Mouse (Mus musculus): ENCODE results near the gene Ms4a1. TPM values are rescaled to one million over a fixed set of nuclear protein-coding genes. Genes with fewer than 3 reads are reported as not detected.

Gene Ms4a1
- 0.60 and 1.1 TPM in 2 replicates for polyA plus RNA-seq (2015; fragmentation: Nextera tagmentation; extraction: Ambion mirVana)

DNA sequence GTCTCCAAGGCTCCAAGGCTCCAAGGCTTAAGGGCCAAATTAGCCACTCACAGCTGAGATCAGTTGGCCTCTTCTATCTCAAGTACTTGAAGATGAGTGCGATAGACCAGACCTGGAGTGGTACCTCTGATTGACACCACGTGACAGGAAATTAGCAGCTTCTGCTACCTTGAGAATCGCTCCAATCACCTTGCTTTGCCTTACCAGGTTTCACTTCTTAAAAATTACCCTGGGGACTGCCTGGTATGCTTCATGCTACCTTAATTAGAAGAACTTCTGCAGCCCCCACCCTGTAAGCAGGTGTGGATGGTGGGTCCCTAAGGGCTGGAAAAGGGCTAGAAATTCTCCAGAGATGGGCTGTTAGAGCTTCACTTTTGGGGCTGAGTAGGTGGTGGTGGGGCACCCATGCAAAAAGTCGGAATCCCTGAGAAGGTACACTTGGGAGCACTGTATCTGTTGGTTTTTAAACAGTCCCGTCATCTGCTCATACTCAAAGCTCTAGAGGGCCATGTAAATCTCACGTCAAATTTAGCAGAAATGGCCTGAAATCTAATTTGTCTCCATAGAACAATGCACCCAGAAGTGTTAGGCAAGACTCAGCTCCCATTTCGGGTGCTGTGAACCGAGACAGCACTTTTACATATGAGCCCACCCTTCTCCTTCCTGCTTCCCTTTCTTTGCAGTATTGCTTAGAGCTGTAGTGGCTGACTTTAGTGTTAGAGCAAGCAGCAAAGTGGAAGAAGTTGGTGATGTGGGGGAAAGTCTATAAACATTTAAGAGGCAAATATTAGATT, at the start of gene Ms4a1:
Gene Ms4a1 (minus strand): TSS at position 190 of the 794 bp plus-strand sequence.

DNA sequence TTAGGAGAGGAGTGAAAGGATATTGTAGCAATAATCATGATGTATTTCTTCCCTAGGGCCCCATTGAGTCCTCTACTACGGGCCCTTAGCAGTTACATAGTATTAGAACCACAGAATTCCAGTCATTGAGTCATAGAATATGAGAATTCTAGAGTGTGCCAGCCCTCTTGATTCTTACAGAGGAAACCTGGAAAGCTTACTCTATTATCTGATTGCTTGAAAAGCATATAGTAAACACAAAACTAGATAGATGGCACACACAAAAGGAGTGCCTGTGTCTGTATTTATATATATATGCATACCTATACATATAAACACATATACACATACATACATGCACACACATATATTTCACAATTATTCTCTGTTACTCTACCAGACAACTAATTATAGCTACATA, 48.3 kb upstream of the Ms4a1 start, which contains the start of gene Ms4a14:
Gene Ms4a14 (minus strand): TSS at position 101 of the 400 bp plus-strand sequence.

DNA sequence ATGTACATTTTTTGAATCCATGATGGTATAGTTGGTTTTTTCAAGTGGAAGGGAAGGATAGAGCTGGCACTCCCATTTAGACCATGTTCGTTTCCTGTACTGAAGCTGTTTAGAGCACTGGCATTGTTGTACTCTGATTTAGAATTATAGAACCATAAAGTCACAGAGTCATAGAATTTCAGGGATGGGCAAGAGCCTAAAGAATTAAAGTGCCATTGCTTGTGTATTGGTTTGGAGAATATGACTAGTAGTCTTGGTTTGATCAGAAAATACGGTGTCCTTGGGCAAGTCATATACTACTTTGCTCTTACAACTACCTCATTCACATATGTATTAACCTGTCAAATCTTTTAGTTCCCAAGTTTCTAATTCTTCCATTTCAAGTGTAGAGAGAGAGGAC, 17.7 kb upstream of the Ms4a1 start, which contains the start of gene Ms4a5:
Gene Ms4a5 (minus strand): TSS at position 101 of the 400 bp plus-strand sequence.

DNA sequence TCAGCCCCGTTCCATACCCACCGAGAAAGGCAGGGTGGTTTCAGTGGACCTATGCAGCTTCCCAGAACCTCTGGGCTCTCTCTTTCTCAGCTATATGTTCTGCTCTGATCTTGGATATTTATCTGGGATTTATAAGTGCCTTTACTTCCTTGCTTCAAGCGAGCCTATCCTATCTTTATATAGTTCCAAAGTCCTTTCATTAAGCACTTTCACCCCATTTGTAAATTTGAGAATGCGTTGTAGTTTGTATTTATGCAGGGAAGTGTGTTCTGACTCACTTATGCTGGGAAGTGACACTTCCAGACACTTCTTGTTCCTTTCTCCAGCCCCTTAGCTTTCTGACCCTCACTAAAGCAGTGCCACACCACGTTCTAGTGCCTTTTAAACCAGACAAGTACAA, 33.7 kb downstream of the Ms4a1 start, which contains the start of gene Ms4a12:
Gene Ms4a12 (minus strand): TSS at position 101 of the 400 bp plus-strand sequence.

Other genes with a start within 250 kb of the Ms4a1 start
- gene Ms4a18, start 248.2 kb downstream of the Ms4a1 start, polyA plus RNA-seq (2015; fragmentation: Nextera tagmentation; extraction: Ambion mirVana), result not detected in 2 replicates
- gene Ms4a8a, start 185.1 kb downstream of the Ms4a1 start, polyA plus RNA-seq (2015; fragmentation: Nextera tagmentation; extraction: Ambion mirVana), result 0.23 and 0.50 TPM in 2 replicates
- gene 1700017D01Rik, start 135.4 kb downstream of the Ms4a1 start, polyA plus RNA-seq (2015; fragmentation: Nextera tagmentation; extraction: Ambion mirVana), result not detected in 2 replicates
- gene 1700025F22Rik, start 100.9 kb downstream of the Ms4a1 start, polyA plus RNA-seq (2015; fragmentation: Nextera tagmentation; extraction: Ambion mirVana), result not detected in 2 replicates
- gene Ms4a13, start 69.5 kb downstream of the Ms4a1 start, polyA plus RNA-seq (2015; fragmentation: Nextera tagmentation; extraction: Ambion mirVana), result not detected in 2 replicates
- not detected in 2 replicates for gene Ms4a12, start 33.8 kb downstream of the Ms4a1 start, polyA plus RNA-seq (2015; fragmentation: Nextera tagmentation; extraction: Ambion mirVana)
- gene Ms4a5, start 17.6 kb upstream of the Ms4a1 start, polyA plus RNA-seq (2015; fragmentation: Nextera tagmentation; extraction: Ambion mirVana), result not detected in 2 replicates
- 0.05 and 0.15 TPM in 2 replicates for gene Ms4a14, start 48.2 kb upstream of the Ms4a1 start, polyA plus RNA-seq (2015; fragmentation: Nextera tagmentation; extraction: Ambion mirVana)
- gene Ms4a7, start 69.9 kb upstream of the Ms4a1 start, polyA plus RNA-seq (2015; fragmentation: Nextera tagmentation; extraction: Ambion mirVana), result 23.8 and 28.7 TPM in 2 replicates
- gene Ms4a4a, start 109.3 kb upstream of the Ms4a1 start, polyA plus RNA-seq (2015; fragmentation: Nextera tagmentation; extraction: Ambion mirVana), result 13.8 and 15.1 TPM in 2 replicates
- gene Ms4a4c, start 138.5 kb upstream of the Ms4a1 start, polyA plus RNA-seq (2015; fragmentation: Nextera tagmentation; extraction: Ambion mirVana), result 1.6 and 3.9 TPM in 2 replicates
- 1.4 and 1.5 TPM in 2 replicates for gene Ms4a4b, start 177.3 kb upstream of the Ms4a1 start, polyA plus RNA-seq (2015; fragmentation: Nextera tagmentation; extraction: Ambion mirVana)
- gene Ms4a6c, start 203.1 kb upstream of the Ms4a1 start, polyA plus RNA-seq (2015; fragmentation: Nextera tagmentation; extraction: Ambion mirVana), result 17.0 and 27.1 TPM in 2 replicates
- 0.41 TPM in 1 of 2 replicates, not detected in the other for gene Gm8369, start 219.7 kb upstream of the Ms4a1 start, polyA plus RNA-seq (2015; fragmentation: Nextera tagmentation; extraction: Ambion mirVana)